Mouse (Mus musculus) thymus, adult 2 months (tissue): ENCODE measurements around the gene Cdc42ep3. TPM values are rescaled to one million over a fixed set of nuclear protein-coding genes. Genes with fewer than 3 reads are reported as not detected.

ENCODE experiments used
- DNase-seq: peaks from one replicate; pipeline ENCODE4 v3.0.0; 2021
- H3K27ac ChIP-seq: fragments of 200-500 bp; 2 replicates; pipeline ENCODE4 v1.5.1; 2012; ENCODE audit warnings: low read length, control low read depth; ENCODE audit not compliant: control insufficient read depth, insufficient read depth
- H3K27me3 ChIP-seq: fragments of 200-500 bp; 2 replicates; pipeline ENCODE4 v1.6.1; 2012; ENCODE audit warnings: mild to moderate bottlenecking, low read length, moderate library complexity, mixed read lengths; ENCODE audit not compliant: control insufficient read depth, insufficient read depth
- H3K36me3 ChIP-seq: fragments of 200-500 bp; 2 replicates; pipeline ENCODE4 v1.6.1; 2012; ENCODE audit warnings: mild to moderate bottlenecking, low read length, moderate library complexity; ENCODE audit not compliant: control insufficient read depth, insufficient read depth
- H3K4me1 ChIP-seq: fragments of 200-500 bp; replicated peaks from 2 replicates; pipeline ENCODE4 v1.6.1; 2012; ENCODE audit warnings: low read length; ENCODE audit not compliant: control insufficient read depth, insufficient read depth
- H3K4me3 ChIP-seq: fragments of 200-500 bp; 2 replicates; pipeline ENCODE4 v1.5.1; 2012; ENCODE audit warnings: mild to moderate bottlenecking, low read length, control low read depth, moderate library complexity; ENCODE audit not compliant: control insufficient read depth, insufficient read depth
- CTCF ChIP-seq: fragments of 200-500 bp; IDR thresholded peaks from 2 replicates; pipeline ENCODE4 v1.5.1; 2012; ENCODE audit warnings: mild to moderate bottlenecking, control low read depth, low read length, moderate library complexity, borderline replicate concordance; ENCODE audit not compliant: control insufficient read depth, poor library complexity, insufficient read depth; ENCODE audit errors: extremely low read depth
- POLR2A ChIP-seq: fragments of 200-500 bp; IDR thresholded peaks from 2 replicates; pipeline ENCODE4 v1.6.1; 2012; ENCODE audit warnings: mild to moderate bottlenecking, low read length, control low read depth, moderate library complexity; ENCODE audit not compliant: control insufficient read depth, poor library complexity, insufficient read depth; ENCODE audit errors: extremely low read depth
- whole genome bisulfite sequencing: fragments of 180-500 bp; shearing (Covaris S2); methylation state at CpG from one replicate; pipeline ENCODE4 v1.1.7; 2018; 5-methylcytosine and 5-hydroxymethylcytosine counted together
- polyA plus RNA-seq: library from polyadenylated mRNA; depleted of rRNA; stranded (reverse); fragments of >200 nt; gene quantifications from 2 replicates; pipeline ENCODE4 v1.2.3, GENCODE M21; 2012

Gene Cdc42ep3
- polyA plus RNA-seq, 1 experiment, result 16.6 TPM

GRCm38 (mm10) chr17:79379191-79379590 lies 24.3 kb upstream of the Cdc42ep3 start:
- H3K27me3 ChIP-seq, result no peaks in the 10 kb centered on the region
- TF ChIP-seq CTCF, result no peak
- TF ChIP-seq POLR2A, result no peak
- DNase-seq, result no peak
- 10% methylated on average over 5 of the region's 5 CpGs for WGBS
- no peaks in the 10 kb centered on the region for H3K36me3 ChIP-seq
- no peak overlapping the region for H3K4me3 ChIP-seq
- H3K27ac ChIP-seq, result no peak overlapping the region
- H3K4me1 ChIP-seq, result no peaks in the 10 kb centered on the region

DNA sequence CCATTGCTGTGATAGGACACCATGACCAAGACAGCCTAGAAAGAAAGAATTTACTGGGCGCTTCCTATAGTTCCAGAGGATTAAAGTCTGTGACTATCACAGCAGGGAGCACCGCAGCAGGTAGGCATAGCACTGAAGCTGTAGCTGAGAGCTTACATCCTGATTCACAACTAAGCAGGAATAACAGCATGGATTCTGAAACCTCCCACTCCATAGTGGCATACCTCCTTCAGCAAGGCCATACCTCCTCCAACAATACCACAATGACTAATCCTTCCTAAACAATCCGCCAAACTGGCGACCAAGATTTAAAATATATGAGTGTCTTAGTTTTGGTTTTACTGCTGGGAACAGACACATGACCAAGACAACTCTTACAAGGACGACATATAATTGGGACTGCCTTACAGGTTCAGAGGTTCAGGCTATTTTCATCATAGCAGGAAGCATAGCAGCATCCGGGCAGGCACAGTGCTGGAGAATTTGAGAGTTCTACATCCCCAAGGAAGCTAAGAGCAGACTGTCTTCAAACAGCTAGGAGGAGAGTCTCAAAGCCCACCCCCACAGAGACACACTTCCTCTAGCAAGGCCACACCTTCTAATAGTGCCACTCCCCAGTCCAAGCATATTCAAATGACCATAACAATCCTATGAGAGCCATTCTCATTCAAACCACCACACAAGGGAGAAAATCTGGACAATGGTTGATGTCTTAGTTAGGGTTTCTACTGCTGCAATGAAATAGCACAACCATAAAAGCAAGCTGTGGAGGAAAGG lies 21.7 kb upstream of the Cdc42ep3 start:
- Histone ChIP-seq H3K4me1 (no peaks in the 10 kb centered on the region), H3K4me3 (no peak overlapping the region), H3K27ac (no peak overlapping the region), H3K27me3 (no peaks in the 10 kb centered on the region), H3K36me3 (no peaks in the 10 kb centered on the region)
- 91% methylated on average over 6 of the region's 6 CpGs for WGBS
- TF ChIP-seq CTCF (no peak), POLR2A (no peak)
- no peak for DNase-seq

DNA sequence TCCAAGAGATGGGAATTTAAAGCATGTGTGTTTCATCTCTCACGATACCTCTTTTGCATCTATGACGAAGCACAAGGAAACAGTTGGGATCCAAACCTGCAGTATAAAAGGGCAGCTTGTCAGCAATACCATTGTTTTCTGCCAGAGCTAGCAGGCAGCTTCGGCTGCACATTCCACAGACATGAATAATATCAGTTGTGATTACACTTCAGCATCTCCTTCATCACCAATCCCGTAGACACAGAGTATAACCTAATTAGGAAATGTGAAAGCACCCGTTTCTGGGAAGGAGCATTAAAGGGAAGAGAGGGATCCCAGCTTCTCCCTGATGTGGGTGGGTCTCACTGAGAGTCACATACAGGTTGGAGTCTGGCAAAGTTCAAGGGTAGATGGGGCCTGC lies 18.1 kb upstream of the Cdc42ep3 start:
- TF ChIP-seq POLR2A (no peak), CTCF (no peak)
- no peaks in the 10 kb centered on the region for H3K36me3 ChIP-seq
- H3K27me3 ChIP-seq, result no peaks in the 10 kb centered on the region
- H3K4me1 ChIP-seq, result no peaks in the 10 kb centered on the region
- H3K4me3 ChIP-seq, result no peak overlapping the region
- WGBS, result 90% methylated on average over 5 of the region's 5 CpGs
- H3K27ac ChIP-seq, result no peak overlapping the region
- no peak for DNase-seq

GRCm38 (mm10) chr17:79364749-79365450 lies 10.0 kb upstream of the Cdc42ep3 start:
- no peak for DNase-seq
- Histone ChIP-seq H3K4me1 (no peaks in the 10 kb centered on the region), H3K4me3 (no peak overlapping the region), H3K27me3 (no peaks in the 10 kb centered on the region), H3K36me3 (no peaks in the 10 kb centered on the region), H3K27ac (no peak overlapping the region)
- 89% methylated on average over 5 of the region's 5 CpGs for WGBS
- TF ChIP-seq POLR2A, result no peak
- TF ChIP-seq CTCF, result no peak

DNA sequence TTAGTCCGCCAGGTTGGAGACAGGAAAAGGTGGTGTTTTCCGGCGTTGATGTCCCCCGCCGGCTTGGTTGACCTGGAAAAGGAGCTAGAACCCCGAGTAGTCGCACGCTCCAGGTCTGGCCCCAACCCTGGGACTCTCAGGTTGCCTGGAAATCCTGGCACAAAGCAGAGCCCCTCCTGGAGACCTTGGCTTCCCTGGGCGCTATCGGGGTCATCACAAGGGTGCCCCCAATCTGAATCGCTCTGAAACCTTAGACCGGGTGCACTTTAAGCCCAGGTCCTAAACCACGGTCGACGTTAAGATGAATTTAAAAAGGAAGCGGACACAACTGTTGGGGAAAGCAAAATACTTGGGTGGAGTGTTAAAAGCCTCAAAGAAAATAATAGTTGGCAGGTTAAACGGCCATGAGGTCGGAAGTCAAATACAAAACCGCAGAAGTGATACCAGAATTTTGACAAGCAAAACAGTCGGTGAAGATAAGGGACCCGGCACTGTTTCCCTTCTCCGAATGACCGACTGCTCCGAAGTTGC lies 1.2 kb upstream of the Cdc42ep3 start:
- H3K4me3 ChIP-seq, result peak overlapping the region; percentile 93
- DNase-seq, result no peak
- no peak overlapping the region for H3K27ac ChIP-seq
- no peaks in the 10 kb centered on the region for H3K36me3 ChIP-seq
- peaks cover 15% of the 10 kb centered on the region for H3K4me1 ChIP-seq
- WGBS, result 4% methylated on average over 24 of the region's 24 CpGs
- TF ChIP-seq CTCF (no peak), POLR2A (no peak)
- no peaks in the 10 kb centered on the region for H3K27me3 ChIP-seq

DNA sequence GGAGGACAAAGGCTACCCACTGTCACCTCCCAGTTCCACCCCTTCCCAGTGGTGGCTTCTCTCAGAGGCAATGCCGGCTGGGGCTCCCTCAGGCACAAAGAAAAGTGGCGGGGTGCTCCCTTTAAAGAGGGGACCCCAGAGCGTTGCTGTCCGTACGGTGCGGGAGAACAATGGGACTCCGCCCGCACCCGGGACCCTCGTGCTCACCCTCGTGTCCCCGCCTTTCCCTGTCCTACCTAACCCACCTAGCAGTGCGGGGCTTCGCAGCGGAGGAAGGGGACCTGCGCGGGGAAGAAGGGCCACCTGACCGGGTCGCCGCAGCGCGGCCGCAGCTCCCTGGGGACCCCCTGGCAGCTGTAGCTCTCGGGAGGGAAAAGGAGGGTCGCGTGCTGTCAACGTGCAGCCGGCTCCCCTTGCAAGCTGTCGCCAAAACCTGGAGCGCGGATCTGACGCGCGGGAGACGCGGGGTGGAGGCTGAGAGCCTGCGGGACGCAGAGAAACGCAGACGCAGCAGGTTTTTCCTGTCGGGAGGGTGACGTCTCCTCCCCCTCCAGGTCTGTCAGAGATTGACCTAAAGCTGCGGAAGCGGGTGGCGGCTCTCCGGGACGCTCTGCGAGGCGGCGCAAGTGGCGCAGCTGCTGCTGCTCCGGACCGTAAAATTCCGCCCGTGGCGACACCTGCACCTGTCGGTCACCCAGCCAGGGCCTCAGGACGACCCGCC lies 540 bp upstream of the Cdc42ep3 start:
- Histone ChIP-seq H3K27me3 (no peaks in the 10 kb centered on the region), H3K4me3 (peak overlapping the region; percentile 93), H3K27ac (no peak overlapping the region), H3K36me3 (no peaks in the 10 kb centered on the region), H3K4me1 (peaks cover 15% of the 10 kb centered on the region)
- DNase-seq, result peak; percentile 77
- TF ChIP-seq CTCF, result 0 out of 2 replicates have a peak, but pooled peaks have one; percentile 28
- peak; percentile 12; the same call in 1 of the 2 replicates for TF ChIP-seq POLR2A
- WGBS, result under 1% methylated on average over 59 of the region's 59 CpGs
